Mouse (Mus musculus) liver, embryonic 14.5 days (tissue): ENCODE data around the gene Gmds. TPM values are rescaled to one million over a fixed set of nuclear protein-coding genes. Genes with fewer than 3 reads are reported as not detected.

Source experiments
- ATAC-seq: fragments of 200-750 bp; cut with Nextera tagmentation; 2 replicates; pipeline ENCODE4 v1.8.0; 2017; ENCODE audit warnings: moderate number of reproducible peaks, mild to moderate bottlenecking, moderate library complexity; ENCODE audit not compliant: insufficient read depth
- DNase-seq, 3 experiments: peaks; one replicate each; pipeline ENCODE4 v3.0.0-alpha.2; 2012 to 2013; ENCODE audit warnings: low read depth in 3 of 3, low spot score in 3 of 3
- H3K27ac ChIP-seq: fragments of 300-500 bp; sonication (generic); 2 replicates; pipeline ENCODE4 v1.5.1; 2014; ENCODE audit warnings: moderate library complexity, mild to moderate bottlenecking, control low read depth, inconsistent platforms
- H3K27me3 ChIP-seq: fragments of 300-500 bp; sonication (generic); 2 replicates; pipeline ENCODE4 v1.6.1; 2014; ENCODE audit warnings: mild to moderate bottlenecking, low read length, moderate library complexity; ENCODE audit not compliant: control insufficient read depth, insufficient read depth
- H3K36me3 ChIP-seq: fragments of 300-500 bp; sonication (generic); replicated peaks from 2 replicates; pipeline ENCODE4 v1.6.1; 2014; ENCODE audit warnings: low read depth; ENCODE audit not compliant: control insufficient read depth, insufficient read depth
- H3K4me1 ChIP-seq, 2 experiments: fragments of 200-500 bp in 1 of 2; fragments of 300-500 bp in 1 of 2; sonication (generic) in 1 of 2; replicated peaks; 2 replicates each; pipeline ENCODE4 v1.6.1; 2012 to 2014; ENCODE audit warnings: antibody characterized with exemption in 1 of 2, inconsistent platforms in 1 of 2, low read length in 1 of 2; ENCODE audit not compliant: control insufficient read depth in 2 of 2, insufficient read depth in 2 of 2
- H3K4me2 ChIP-seq: fragments of 300-500 bp; sonication (generic); 2 replicates; pipeline ENCODE4 v1.6.1; 2014; ENCODE audit warnings: low read depth, mild to moderate bottlenecking, control low read depth, moderate library complexity
- H3K4me3 ChIP-seq, 2 experiments: fragments of 200-500 bp in 1 of 2; fragments of 300-500 bp in 1 of 2; sonication (generic) in 1 of 2; 2 replicates each; pipeline ENCODE4 v1.5.1; 2012 to 2014; ENCODE audit warnings: low read depth in 2 of 2, low read length in 2 of 2, mild to moderate bottlenecking in 2 of 2, control low read depth in 1 of 2, inconsistent platforms in 1 of 2, moderate library complexity in 1 of 2; ENCODE audit not compliant: insufficient read depth in 1 of 2
- H3K9ac ChIP-seq: fragments of 300-500 bp; sonication (generic); replicated peaks from 2 replicates; pipeline ENCODE4 v1.6.1; 2014; ENCODE audit warnings: mild to moderate bottlenecking, control low read depth, moderate library complexity
- H3K9me3 ChIP-seq: fragments of 300-500 bp; sonication (generic); 2 replicates; pipeline ENCODE4 v1.6.1; 2016; ENCODE audit warnings: low read length, mixed read lengths; ENCODE audit not compliant: control insufficient read depth
- CTCF ChIP-seq: IDR thresholded peaks from 2 replicates; pipeline ENCODE4 v1.5.1; 2016; ENCODE audit warnings: antibody characterized with exemption, low read depth, control low read depth
- EP300 ChIP-seq: IDR thresholded peaks from 2 replicates; pipeline ENCODE4 v1.6.1; 2016; ENCODE audit warnings: antibody characterized with exemption, low read depth
- WGBS: fragments of 180-500 bp; shearing (Covaris S2); extraction: QIAGEN DNeasy Blood & Tissue Kit; methylation state at CpG from one replicate; pipeline ENCODE4 v1.1.7; 2014; ENCODE audit not compliant: insufficient replicate concordance; 5-methylcytosine and 5-hydroxymethylcytosine counted together
- polyA plus RNA-seq, 2 experiments: library from polyadenylated mRNA; depleted of rRNA in 1 of 2; stranded (reverse) in 1 of 2; unstranded in 1 of 2; fragments of >200 nt; fragmentation: Nextera tagmentation in 1 of 2; extraction: Ambion mirVana in 1 of 2; gene quantifications; 2 replicates each; pipeline versions ENCODE4 v1.2.1 to v1.2.3; 2012 to 2014

The Gmds gene
- polyA plus RNA-seq, 2 experiments: 3.7 to 7.4 TPM

GRCm38 (mm10) chr13:31917387-31917786, 421.2 kb downstream of the Gmds start:
- Histone ChIP-seq H3K27ac (no peak overlapping the region), H3K27me3 (no peaks in the 10 kb centered on the region), H3K9me3 (no peaks in the 10 kb centered on the region), H3K4me1 (no peaks in the 10 kb centered on the region; a peak in 1 of 4 replicates), H3K4me2 (no peak overlapping the region), H3K36me3 (no peaks in the 10 kb centered on the region), H3K9ac (no peak overlapping the region), H3K4me3 (no peak overlapping the region)
- DNase-seq (no peak), ATAC-seq (no peak)
- TF ChIP-seq CTCF (no peak), EP300 (no peak)
- whole genome bisulfite sequencing: 71% methylated on average over 5 of the region's 5 CpGs

- Histone ChIP-seq H3K9me3 (no peaks in the 10 kb centered on the region), H3K27me3 (no peaks in the 10 kb centered on the region), H3K4me2 (no peak overlapping the region), H3K27ac (no peak overlapping the region), H3K4me1 (no peaks in the 10 kb centered on the region; a peak in 1 of 4 replicates), H3K36me3 (no peaks in the 10 kb centered on the region), H3K4me3 (no peak overlapping the region), H3K9ac (no peak overlapping the region)
- ATAC-seq (no peak), DNase-seq (no peak)
- WGBS: 58% methylated on average over 6 of the region's 6 CpGs
- TF ChIP-seq CTCF (no peak), EP300 (no peak)
These were observed 422.8 kb downstream of the Gmds start for GRCm38 (mm10) chr13:31915748-31916147.

- Histone ChIP-seq H3K36me3 (no peaks in the 10 kb centered on the region), H3K27me3 (no peaks in the 10 kb centered on the region), H3K4me2 (no peak overlapping the region), H3K9ac (no peak overlapping the region), H3K27ac (no peak overlapping the region), H3K4me3 (no peak overlapping the region), H3K9me3 (no peaks in the 10 kb centered on the region), H3K4me1 (no peaks in the 10 kb centered on the region; a peak in 1 of 4 replicates)
- DNase-seq (no peak), ATAC-seq (no peak)
- WGBS: 52% methylated on average over 4 of the region's 4 CpGs
- TF ChIP-seq CTCF (no peak), EP300 (no peak)
These were observed 423.5 kb downstream of the Gmds start for GRCm38 (mm10) chr13:31914901-31915587.

- Histone ChIP-seq H3K4me1 (no peaks in the 10 kb centered on the region), H3K4me3 (no peak overlapping the region), H3K27me3 (no peaks in the 10 kb centered on the region), H3K9ac (no peak overlapping the region), H3K4me2 (no peak overlapping the region), H3K9me3 (no peaks in the 10 kb centered on the region), H3K27ac (no peak overlapping the region), H3K36me3 (no peaks in the 10 kb centered on the region)
- ATAC-seq (no peak), DNase-seq (no peak)
- TF ChIP-seq EP300 (no peak), CTCF (no peak)
- 48% methylated on average over 5 of the region's 5 CpGs for WGBS
These were observed 426.6 kb downstream of the Gmds start for GRCm38 (mm10) chr13:31911956-31912355.

GRCm38 (mm10) chr13:31911362-31911761, 427.2 kb downstream of the Gmds start:
- DNase-seq: no peak
- no peaks in the 10 kb centered on the region for H3K36me3 ChIP-seq
- 56% methylated on average over 2 of the region's 2 CpGs for WGBS
- TF ChIP-seq CTCF: no peak
- no peak for TF ChIP-seq EP300
- no peak overlapping the region for H3K9ac ChIP-seq
- H3K27me3 ChIP-seq: no peaks in the 10 kb centered on the region
- no peaks in the 10 kb centered on the region for H3K4me1 ChIP-seq
- no peaks in the 10 kb centered on the region for H3K9me3 ChIP-seq
- H3K4me2 ChIP-seq: no peak overlapping the region
- no peak overlapping the region for H3K4me3 ChIP-seq
- ATAC-seq: no peak
- no peak overlapping the region for H3K27ac ChIP-seq
